Mouse (Mus musculus): ENCODE measurements at regions not wholly inside any gene's neighbourhood (a gene's known extent, or its start where the extent isn't known, plus 50 kb on each side); places are given as distances from the start of the nearest gene placed in this dataset.
A peak's percentile ranks its signal among the peaks of the same experiment; 100 is the strongest.

GRCm38 (mm10) chr8:81080865-81081637, 66.3 kb upstream of the Usp38 start:
- H3K4me2 ChIP-seq (replicated peaks; ENCODE audit: low read depth, low read length, severe bottlenecking) = no peak overlapping the region
- H3K9me3 ChIP-seq (ENCODE audit: control insufficient read depth, low read length) = no peaks in the 10 kb centered on the region
- no peak overlapping the region for H3K9ac ChIP-seq (ENCODE audit: low read depth, low read length, severe bottlenecking)
- no peak overlapping the region for H3K4me3 ChIP-seq (replicated peaks; ENCODE audit: low read length)
- no peak for ATAC-seq (ENCODE audit: low FRiP score, low read depth)
- H3K36me3 ChIP-seq (ENCODE audit: control insufficient read depth, insufficient read depth, low read length) = no peaks in the 10 kb centered on the region
- 82% methylated on average over 12 of the region's 12 CpGs for WGBS
- TF ChIP-seq POLR2A (IDR thresholded peaks at IDR 0.05; ENCODE audit: borderline replicate concordance, extremely low read depth, insufficient read depth, insufficient read length) = no peak
- H3K27ac ChIP-seq (replicated peaks; ENCODE audit: low read depth, low read length) = no peak overlapping the region
- peaks cover 3% of the 10 kb centered on the region for H3K4me1 ChIP-seq (ENCODE audit: control insufficient read depth, insufficient read depth, low read length)
- DNase-seq (ENCODE audit: low spot score) = no peak
- H3K27me3 ChIP-seq (ENCODE audit: control insufficient read depth, insufficient read depth, low read length) = no peaks in the 10 kb centered on the region

- ATAC-seq (ENCODE audit: low FRiP score, low read depth) = peak; percentile 53
These were observed 65.2 kb upstream of the Usp38 start for GRCm38 (mm10) chr8:81079887-81080300.

GRCm38 (mm10) chr8:81069080-81069840, 54.5 kb upstream of the Usp38 start:
- Histone ChIP-seq H3K4me2 (replicated peaks; ENCODE audit: low read depth, low read length, severe bottlenecking) (no peak overlapping the region), H3K27me3 (ENCODE audit: control insufficient read depth, insufficient read depth, low read length) (no peaks in the 10 kb centered on the region), H3K36me3 (ENCODE audit: control insufficient read depth, insufficient read depth, low read length) (no peaks in the 10 kb centered on the region), H3K4me3 (replicated peaks; ENCODE audit: low read length) (no peak overlapping the region), H3K9ac (ENCODE audit: low read depth, low read length, severe bottlenecking) (no peak overlapping the region), H3K4me1 (ENCODE audit: control insufficient read depth, insufficient read depth, low read length) (no peaks in the 10 kb centered on the region), H3K9me3 (ENCODE audit: control insufficient read depth, low read length) (no peaks in the 10 kb centered on the region), H3K27ac (replicated peaks; ENCODE audit: low read depth, low read length) (no peak overlapping the region)
- DNase-seq (ENCODE audit: low spot score) (no peak), ATAC-seq (ENCODE audit: low FRiP score, low read depth) (no peak)
- WGBS = 66% methylated on average over 5 of the region's 5 CpGs
- TF ChIP-seq POLR2A (IDR thresholded peaks at IDR 0.05; ENCODE audit: borderline replicate concordance, extremely low read depth, insufficient read depth, insufficient read length) = no peak

More at GRCm38 (mm10) chr8:81079887-81080300, 65.2 kb upstream of the Usp38 start:
- no peak overlapping the region for H3K4me2 ChIP-seq (replicated peaks; ENCODE audit: low read depth, low read length, severe bottlenecking)
- H3K9ac ChIP-seq (ENCODE audit: low read depth, low read length, severe bottlenecking) = no peak overlapping the region
- H3K4me3 ChIP-seq (replicated peaks; ENCODE audit: low read length) = no peak overlapping the region
- no peaks in the 10 kb centered on the region for H3K9me3 ChIP-seq (ENCODE audit: control insufficient read depth, low read length)
- H3K27ac ChIP-seq (replicated peaks; ENCODE audit: low read depth, low read length) = no peak overlapping the region
- TF ChIP-seq POLR2A (IDR thresholded peaks at IDR 0.05; ENCODE audit: borderline replicate concordance, extremely low read depth, insufficient read depth, insufficient read length) = no peak
- H3K36me3 ChIP-seq (ENCODE audit: control insufficient read depth, insufficient read depth, low read length) = no peaks in the 10 kb centered on the region
- DNase-seq (ENCODE audit: low spot score) = peak; percentile 29
- H3K4me1 ChIP-seq (ENCODE audit: control insufficient read depth, insufficient read depth, low read length) = peaks cover 3% of the 10 kb centered on the region
- WGBS = 32% methylated on average over 8 of the region's 8 CpGs
- no peaks in the 10 kb centered on the region for H3K27me3 ChIP-seq (ENCODE audit: control insufficient read depth, insufficient read depth, low read length)

- WGBS = 72% methylated on average over 3 of the region's 3 CpGs
- DNase-seq (ENCODE audit: low spot score) = no peak
- no peak for ATAC-seq (ENCODE audit: low FRiP score, low read depth)
These were observed 53.8 kb upstream of the Usp38 start for GRCm38 (mm10) chr8:81068519-81068918.

GRCm38 (mm10) chr8:81066765-81067164, 52.0 kb upstream of the Usp38 start:
- WGBS = 87% methylated on average over 2 of the region's 2 CpGs

More at GRCm38 (mm10) chr8:81068519-81068918, 53.8 kb upstream of the Usp38 start:
- no peaks in the 10 kb centered on the region for H3K9me3 ChIP-seq (ENCODE audit: control insufficient read depth, low read length)
- TF ChIP-seq POLR2A (IDR thresholded peaks at IDR 0.05; ENCODE audit: borderline replicate concordance, extremely low read depth, insufficient read depth, insufficient read length) = no peak
- H3K4me2 ChIP-seq (replicated peaks; ENCODE audit: low read depth, low read length, severe bottlenecking) = no peak overlapping the region
- H3K36me3 ChIP-seq (ENCODE audit: control insufficient read depth, insufficient read depth, low read length) = no peaks in the 10 kb centered on the region
- H3K4me3 ChIP-seq (replicated peaks; ENCODE audit: low read length) = no peak overlapping the region
- H3K27ac ChIP-seq (replicated peaks; ENCODE audit: low read depth, low read length) = no peak overlapping the region
- H3K27me3 ChIP-seq (ENCODE audit: control insufficient read depth, insufficient read depth, low read length) = no peaks in the 10 kb centered on the region
- H3K4me1 ChIP-seq (ENCODE audit: control insufficient read depth, insufficient read depth, low read length) = no peaks in the 10 kb centered on the region
- no peak overlapping the region for H3K9ac ChIP-seq (ENCODE audit: low read depth, low read length, severe bottlenecking)

More at GRCm38 (mm10) chr8:81066765-81067164, 52.0 kb upstream of the Usp38 start:
- no peak overlapping the region for H3K27ac ChIP-seq (replicated peaks; ENCODE audit: low read depth, low read length)
- no peak overlapping the region for H3K9ac ChIP-seq (ENCODE audit: low read depth, low read length, severe bottlenecking)
- H3K4me2 ChIP-seq (replicated peaks; ENCODE audit: low read depth, low read length, severe bottlenecking) = no peak overlapping the region
- no peak for TF ChIP-seq POLR2A (IDR thresholded peaks at IDR 0.05; ENCODE audit: borderline replicate concordance, extremely low read depth, insufficient read depth, insufficient read length)
- no peaks in the 10 kb centered on the region for H3K27me3 ChIP-seq (ENCODE audit: control insufficient read depth, insufficient read depth, low read length)
- no peak overlapping the region for H3K4me3 ChIP-seq (replicated peaks; ENCODE audit: low read length)
- no peaks in the 10 kb centered on the region for H3K9me3 ChIP-seq (ENCODE audit: control insufficient read depth, low read length)
- no peak for ATAC-seq (ENCODE audit: low FRiP score, low read depth)
- no peaks in the 10 kb centered on the region for H3K36me3 ChIP-seq (ENCODE audit: control insufficient read depth, insufficient read depth, low read length)
- no peak for DNase-seq (ENCODE audit: low spot score)
- H3K4me1 ChIP-seq (ENCODE audit: control insufficient read depth, insufficient read depth, low read length) = no peaks in the 10 kb centered on the region
